Mouse (Mus musculus) hindbrain, embryonic 13.5 days (tissue): Measurements from ENCODE around the gene Wdr91. TPM values are rescaled to one million over a fixed set of nuclear protein-coding genes. Genes with fewer than 3 reads are reported as not detected.

Experiments
- ATAC-seq: fragments of 200-750 bp; cut with Nextera tagmentation; 2 replicates; pipeline ENCODE4 v1.8.0; 2017; ENCODE audit warnings: moderate TSS enrichment; ENCODE audit not compliant: low FRiP score
- H3K27ac ChIP-seq: fragments of 300-500 bp; sonication (generic); 2 replicates; pipeline ENCODE4 v1.5.1; 2015; ENCODE audit warnings: inconsistent platforms, mild to moderate bottlenecking, moderate library complexity
- H3K27me3 ChIP-seq: fragments of 300-500 bp; sonication (generic); 2 replicates; pipeline ENCODE4 v1.6.1; 2015; ENCODE audit warnings: mild to moderate bottlenecking, inconsistent platforms
- H3K36me3 ChIP-seq: fragments of 300-500 bp; sonication (generic); 2 replicates; pipeline ENCODE4 v1.6.1; 2015; ENCODE audit warnings: mild to moderate bottlenecking, inconsistent platforms
- H3K4me1 ChIP-seq: fragments of 300-500 bp; sonication (generic); replicated peaks from 2 replicates; pipeline ENCODE4 v1.6.1; 2015; ENCODE audit warnings: inconsistent platforms
- H3K4me2 ChIP-seq: fragments of 300-500 bp; sonication (generic); 2 replicates; pipeline ENCODE4 v1.6.1; 2015; ENCODE audit warnings: inconsistent platforms, mild to moderate bottlenecking, moderate library complexity
- H3K4me3 ChIP-seq: fragments of 300-500 bp; sonication (generic); 2 replicates; pipeline ENCODE4 v1.5.1; 2015; ENCODE audit warnings: mild to moderate bottlenecking, inconsistent platforms
- H3K9ac ChIP-seq: fragments of 300-500 bp; sonication (generic); 2 replicates; pipeline ENCODE4 v1.6.1; 2015; ENCODE audit warnings: mild to moderate bottlenecking, inconsistent platforms
- H3K9me3 ChIP-seq: fragments of 300-500 bp; sonication (generic); 2 replicates; pipeline ENCODE4 v1.6.1; 2016; ENCODE audit warnings: inconsistent platforms
- WGBS: fragments of 180-500 bp; shearing (Covaris S2); methylation state at CpG from one replicate; pipeline ENCODE4 v1.1.7; 2015; 5-methylcytosine and 5-hydroxymethylcytosine counted together
- polyA plus RNA-seq: library from polyadenylated mRNA; unstranded; fragments of >200 nt; fragmentation: Nextera tagmentation; extraction: Ambion mirVana; gene quantifications from 2 replicates; pipeline ENCODE4 v1.2.1, GENCODE M21; 2015

Gene Wdr91
- polyA plus RNA-seq, 1 experiment from 2014 or later, result 12.5 TPM

GRCm38 (mm10) chr6:34874101-34874921 lies 36.4 kb downstream of the Wdr91 start:
- H3K9ac ChIP-seq, result no peak overlapping the region
- H3K27ac ChIP-seq, result 0 out of 2 replicates have a peak overlapping the region, but pooled peaks have one; percentile 30
- H3K27me3 ChIP-seq, result no peaks in the 10 kb centered on the region
- no peaks in the 10 kb centered on the region; the same call in 1 of the 2 replicates for H3K36me3 ChIP-seq
- no peak overlapping the region for H3K4me3 ChIP-seq
- H3K4me1 ChIP-seq, result peaks cover 29% of the 10 kb centered on the region
- WGBS, result 79% methylated on average over 21 of the region's 21 CpGs
- no peak overlapping the region for H3K4me2 ChIP-seq
- ATAC-seq, result no peak
- H3K9me3 ChIP-seq, result no peaks in the 10 kb centered on the region

DNA sequence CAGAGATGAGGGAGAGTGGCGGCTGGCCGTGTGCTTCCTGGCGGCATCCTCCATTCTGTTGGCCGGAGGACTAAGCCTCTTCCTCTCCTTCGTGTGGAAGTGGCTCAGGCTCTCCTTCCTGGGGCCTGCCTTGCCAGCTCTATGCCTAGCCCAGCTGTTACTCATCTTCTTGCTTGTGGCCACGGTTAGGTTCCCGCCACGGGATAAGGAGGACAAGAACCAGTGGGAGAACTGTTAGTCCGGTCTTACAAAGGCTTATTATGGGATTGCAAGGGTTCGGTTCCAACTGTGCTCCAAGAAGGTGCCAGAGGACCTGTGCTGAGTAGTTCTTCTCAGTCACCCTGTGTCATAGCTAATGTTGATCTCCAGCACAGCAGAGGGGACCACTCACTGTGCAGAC lies 37.8 kb downstream of the Wdr91 start:
- no peak for ATAC-seq
- no peak overlapping the region for H3K9ac ChIP-seq
- no peak overlapping the region for H3K4me2 ChIP-seq
- no peaks in the 10 kb centered on the region for H3K27me3 ChIP-seq
- H3K4me1 ChIP-seq, result peaks cover 21% of the 10 kb centered on the region
- no peaks in the 10 kb centered on the region for H3K9me3 ChIP-seq
- H3K27ac ChIP-seq, result no peak overlapping the region
- WGBS, result 86% methylated on average over 10 of the region's 10 CpGs
- no peaks in the 10 kb centered on the region; the same call in 1 of the 2 replicates for H3K36me3 ChIP-seq
- H3K4me3 ChIP-seq, result no peak overlapping the region

- 90% methylated on average over 7 of the region's 7 CpGs for WGBS
- Histone ChIP-seq H3K27ac (no peak overlapping the region), H3K4me1 (peaks cover 17% of the 10 kb centered on the region)
Measured at GRCm38 (mm10) chr6:34871929-34872328, 38.7 kb downstream of the Wdr91 start.

DNA sequence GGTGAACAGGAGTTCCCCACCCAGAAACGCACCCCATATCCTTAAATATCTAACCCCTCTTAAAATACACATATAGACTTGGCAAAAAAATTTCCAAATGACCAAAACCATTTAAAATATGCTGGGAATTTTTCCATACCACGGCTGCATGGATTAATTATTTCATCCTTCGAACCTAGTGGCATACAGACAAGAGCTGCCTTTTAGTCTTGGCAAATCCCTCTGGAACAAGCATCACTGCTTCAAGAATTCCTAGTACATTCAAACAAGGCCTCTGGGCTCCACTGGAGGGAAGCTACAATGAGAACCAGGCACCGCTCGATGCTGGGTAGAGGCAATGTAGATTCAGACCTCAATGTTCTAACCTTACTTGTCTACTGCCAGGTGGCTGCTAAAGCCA lies 40.0 kb downstream of the Wdr91 start:
- Histone ChIP-seq H3K36me3 (no peaks in the 10 kb centered on the region; the same call in 1 of the 2 replicates), H3K9me3 (no peaks in the 10 kb centered on the region), H3K4me3 (no peak overlapping the region), H3K9ac (no peak overlapping the region; the same call in 1 of the 2 replicates), H3K4me2 (no peak overlapping the region), H3K27me3 (no peaks in the 10 kb centered on the region), H3K27ac (no peak overlapping the region), H3K4me1 (0 out of 2 replicates have a peak, but pooled peaks cover 10% of the 10 kb centered on the region)
- WGBS, result 82% methylated on average over 5 of the region's 5 CpGs
- ATAC-seq, result no peak

More at GRCm38 (mm10) chr6:34871929-34872328, 38.7 kb downstream of the Wdr91 start:
- no peaks in the 10 kb centered on the region; the same call in 1 of the 2 replicates for H3K36me3 ChIP-seq
- no peaks in the 10 kb centered on the region for H3K27me3 ChIP-seq
- H3K9ac ChIP-seq, result no peak overlapping the region
- no peak for ATAC-seq
- H3K4me3 ChIP-seq, result no peak overlapping the region
- no peak overlapping the region for H3K4me2 ChIP-seq
- H3K9me3 ChIP-seq, result no peaks in the 10 kb centered on the region

DNA sequence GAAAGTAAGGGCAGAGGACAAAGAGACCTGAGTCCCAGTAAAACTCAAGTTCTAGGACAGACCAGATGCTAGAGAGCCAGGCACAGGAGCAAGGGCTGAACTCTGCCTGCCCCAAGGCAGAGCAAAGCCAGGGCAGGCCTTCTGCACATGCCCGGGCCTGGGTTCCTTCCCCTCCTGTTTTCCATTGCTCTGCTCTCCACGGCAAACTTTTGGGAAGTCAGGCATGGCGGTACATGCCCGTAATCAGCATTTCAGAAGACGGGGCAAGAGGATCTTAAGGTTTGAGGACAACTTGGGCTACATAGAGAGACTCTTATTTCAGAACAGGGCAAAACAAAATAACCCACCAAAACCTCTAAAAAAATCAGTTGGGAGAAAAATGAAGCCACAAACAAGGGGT lies 40.5 kb downstream of the Wdr91 start:
- no peak overlapping the region for H3K9ac ChIP-seq
- no peaks in the 10 kb centered on the region for H3K9me3 ChIP-seq
- 0 out of 2 replicates have a peak, but pooled peaks cover 10% of the 10 kb centered on the region for H3K4me1 ChIP-seq
- no peak overlapping the region for H3K4me3 ChIP-seq
- no peak overlapping the region for H3K27ac ChIP-seq
- WGBS, result 82% methylated on average over 5 of the region's 5 CpGs
- no peaks in the 10 kb centered on the region for H3K27me3 ChIP-seq
- H3K36me3 ChIP-seq, result no peaks in the 10 kb centered on the region; the same call in 1 of the 2 replicates
- ATAC-seq, result no peak
- H3K4me2 ChIP-seq, result no peak overlapping the region

- WGBS, result 86% methylated on average over 13 of the region's 13 CpGs
- no peak overlapping the region for H3K4me2 ChIP-seq
- no peak overlapping the region for H3K9ac ChIP-seq
- no peaks in the 10 kb centered on the region; the same call in 1 of the 2 replicates for H3K36me3 ChIP-seq
- H3K4me3 ChIP-seq, result no peak overlapping the region
- H3K27ac ChIP-seq, result no peak overlapping the region
- no peaks in the 10 kb centered on the region for H3K9me3 ChIP-seq
- ATAC-seq, result no peak
- no peaks in the 10 kb centered on the region for H3K27me3 ChIP-seq
- 0 out of 2 replicates have a peak, but pooled peaks cover 6% of the 10 kb centered on the region for H3K4me1 ChIP-seq
Measured at GRCm38 (mm10) chr6:34869225-34869915, 41.3 kb downstream of the Wdr91 start.

DNA sequence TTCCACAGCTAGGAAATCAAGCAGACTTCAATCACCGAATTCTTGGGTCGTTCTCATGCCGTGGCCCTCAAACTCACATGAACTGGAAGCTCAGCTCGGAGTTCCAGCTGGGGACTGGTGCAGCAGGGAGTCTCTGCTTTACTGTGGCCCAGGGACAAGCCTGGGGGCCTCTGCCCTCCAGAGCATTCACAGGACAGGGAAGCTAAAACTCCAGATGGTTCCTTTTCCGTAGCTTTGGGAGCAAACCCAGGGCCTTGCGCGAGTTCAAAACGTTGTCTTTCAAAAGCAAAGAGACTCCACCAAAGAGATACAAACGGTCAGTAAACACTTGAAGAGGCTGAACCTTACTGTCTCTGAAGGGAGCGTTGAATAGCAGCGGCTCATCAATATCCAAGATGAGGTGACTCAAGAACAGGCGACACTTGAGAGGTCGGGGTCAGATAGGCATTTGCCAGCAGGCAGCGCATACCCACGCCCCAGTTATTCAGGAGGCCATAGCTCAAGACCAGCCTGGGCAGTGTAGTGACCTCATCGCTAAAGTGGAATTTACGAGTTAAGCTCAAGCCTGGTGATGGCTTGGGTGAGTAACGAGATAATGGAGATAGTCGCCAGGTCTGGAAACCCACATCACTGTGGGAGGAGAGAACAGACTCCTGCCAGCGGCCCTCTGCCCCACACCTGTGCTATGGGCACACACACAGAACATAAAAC lies 42.0 kb downstream of the Wdr91 start:
- Histone ChIP-seq H3K36me3 (no peaks in the 10 kb centered on the region), H3K27me3 (no peaks in the 10 kb centered on the region), H3K4me2 (no peak overlapping the region), H3K4me3 (no peak overlapping the region), H3K9ac (no peak overlapping the region), H3K9me3 (no peaks in the 10 kb centered on the region), H3K4me1 (0 out of 2 replicates have a peak, but pooled peaks cover 6% of the 10 kb centered on the region), H3K27ac (no peak overlapping the region)
- no peak for ATAC-seq
- 85% methylated on average over 20 of the region's 20 CpGs for WGBS

- Histone ChIP-seq H3K4me3 (no peak overlapping the region), H3K4me1 (0 out of 2 replicates have a peak, but pooled peaks cover 6% of the 10 kb centered on the region), H3K4me2 (no peak overlapping the region), H3K27me3 (no peaks in the 10 kb centered on the region), H3K27ac (no peak overlapping the region), H3K9ac (no peak overlapping the region), H3K9me3 (no peaks in the 10 kb centered on the region), H3K36me3 (no peaks in the 10 kb centered on the region)
- 78% methylated on average over 10 of the region's 10 CpGs for WGBS
- ATAC-seq, result no peak
Measured at GRCm38 (mm10) chr6:34867995-34868350, 42.7 kb downstream of the Wdr91 start.

- H3K9me3 ChIP-seq, result no peaks in the 10 kb centered on the region
- no peak for ATAC-seq
- 0 out of 2 replicates have a peak, but pooled peaks cover 6% of the 10 kb centered on the region for H3K4me1 ChIP-seq
- H3K4me2 ChIP-seq, result no peak overlapping the region
- 73% methylated on average over 16 of the region's 16 CpGs for WGBS
- H3K9ac ChIP-seq, result no peak overlapping the region
- no peak overlapping the region for H3K4me3 ChIP-seq
- no peaks in the 10 kb centered on the region for H3K36me3 ChIP-seq
- H3K27ac ChIP-seq, result no peak overlapping the region
- H3K27me3 ChIP-seq, result no peaks in the 10 kb centered on the region
Measured at GRCm38 (mm10) chr6:34867301-34867994, 43.2 kb downstream of the Wdr91 start.

GRCm38 (mm10) chr6:34866786-34867185 lies 43.9 kb downstream of the Wdr91 start:
- Histone ChIP-seq H3K27ac (no peak overlapping the region), H3K4me2 (no peak overlapping the region), H3K4me1 (0 out of 2 replicates have a peak, but pooled peaks cover 6% of the 10 kb centered on the region), H3K4me3 (no peak overlapping the region), H3K9me3 (no peaks in the 10 kb centered on the region), H3K27me3 (no peaks in the 10 kb centered on the region), H3K9ac (no peak overlapping the region), H3K36me3 (no peaks in the 10 kb centered on the region)
- 27% methylated on average over 8 of the region's 8 CpGs for WGBS
- no peak for ATAC-seq

GRCm38 (mm10) chr6:34865711-34866593 lies 44.7 kb downstream of the Wdr91 start:
- Histone ChIP-seq H3K4me2 (no peak overlapping the region), H3K4me3 (no peak overlapping the region), H3K4me1 (0 out of 2 replicates have a peak, but pooled peaks cover 6% of the 10 kb centered on the region), H3K9me3 (no peaks in the 10 kb centered on the region), H3K9ac (no peak overlapping the region), H3K36me3 (no peaks in the 10 kb centered on the region), H3K27me3 (no peaks in the 10 kb centered on the region), H3K27ac (no peak overlapping the region)
- ATAC-seq, result no peak
- WGBS, result 67% methylated on average over 7 of the region's 7 CpGs
